Mouse (Mus musculus) gastrocnemius, adult 18-20 months (tissue): ENCODE data around the gene Aip. TPM values are rescaled to one million over a fixed set of nuclear protein-coding genes. Genes with fewer than 3 reads are reported as not detected.
A peak's percentile ranks its signal among the peaks of the same experiment; 100 is the strongest.
"Not testable (repeated sequence)": the region's sequence is repeated elsewhere in the genome, so short reads cannot be mapped to it uniquely, and the experiment has no call there.

Experiments
- DNase-seq: peaks from one replicate; pipeline ENCODE4 v3.0.0; 2021; ENCODE audit warnings: low spot score
- total RNA-seq, 2 experiments: library from RNA; stranded (reverse); gene quantifications; 2 replicates each; pipeline ENCODE4 v1.2.3; 2021

The Aip gene
- total RNA-seq, 2 experiments from 2014 or later: 82.2 to 84.7 TPM

- DNase-seq: not testable (repeated sequence)
Observed at GRCm38 (mm10) chr19:4135963-4136345, 10.3 kb upstream of the Aip start.

- DNase-seq: not testable (repeated sequence)
Observed at GRCm38 (mm10) chr19:4135229-4135962, 9.7 kb upstream of the Aip start.

- no peak for DNase-seq
Observed at GRCm38 (mm10) chr19:4134354-4134753, 8.7 kb upstream of the Aip start.

- no peak for DNase-seq
Observed at GRCm38 (mm10) chr19:4131768-4132167, 6.1 kb upstream of the Aip start.

- DNase-seq: no peak
Observed at GRCm38 (mm10) chr19:4131075-4131474, 5.4 kb upstream of the Aip start.

GRCm38 (mm10) chr19:4130106-4130505, 4.4 kb upstream of the Aip start:
- DNase-seq: no peak

GRCm38 (mm10) chr19:4129462-4129861, 3.8 kb upstream of the Aip start:
- DNase-seq: no peak

GRCm38 (mm10) chr19:4126759-4127495, 1.3 kb upstream of the Aip start:
- DNase-seq: no peak

- DNase-seq: not testable (repeated sequence)
Observed at GRCm38 (mm10) chr19:4125268-4125667, 390 bp downstream of the Aip start.

GRCm38 (mm10) chr19:4124432-4124831, 1.2 kb downstream of the Aip start:
- DNase-seq: no peak

GRCm38 (mm10) chr19:4122411-4123370, 3.0 kb downstream of the Aip start:
- DNase-seq: no peak

GRCm38 (mm10) chr19:4121896-4122295, 3.8 kb downstream of the Aip start:
- DNase-seq: not testable (repeated sequence)

- DNase-seq: peak; percentile 99
Observed at GRCm38 (mm10) chr19:4121097-4121805, 4.4 kb downstream of the Aip start.

GRCm38 (mm10) chr19:4120496-4120895, 5.2 kb downstream of the Aip start:
- no peak for DNase-seq

GRCm38 (mm10) chr19:4119716-4120487, 5.8 kb downstream of the Aip start:
- DNase-seq: no peak

GRCm38 (mm10) chr19:4118350-4118749, 7.3 kb downstream of the Aip start:
- no peak for DNase-seq

- DNase-seq: no peak
Observed at GRCm38 (mm10) chr19:4117006-4117405, 8.7 kb downstream of the Aip start.

GRCm38 (mm10) chr19:4115816-4116215, 9.8 kb downstream of the Aip start:
- DNase-seq: no peak

GRCm38 (mm10) chr19:4115144-4115543, 10.5 kb downstream of the Aip start:
- no peak for DNase-seq

- DNase-seq: no peak
Observed at GRCm38 (mm10) chr19:4114551-4114950, 11.1 kb downstream of the Aip start.
